Mouse (Mus musculus) thymus, postnatal 25 days (tissue): Measurements from ENCODE around the gene Eif2ak3.
A peak's percentile ranks its signal among the peaks of the same experiment; 100 is the strongest.
"Not testable (repeated sequence)": the region's sequence is repeated elsewhere in the genome, so short reads cannot be mapped to it uniquely, and the experiment has no call there.

Source experiments
- DNase-seq: peaks from one replicate; pipeline ENCODE4 v3.0.0; 2022

Eif2ak3 gene

GRCm38 (mm10) chr6:70844002-70844804 is at the start of gene Eif2ak3:
TSS of gene Eif2ak3 (plus strand) at chr6:70844515.
- peak; percentile 96 for DNase-seq

- no peak for DNase-seq
Observed at GRCm38 (mm10) chr6:70796940-70797339, 47.4 kb upstream of the Eif2ak3 start.

DNA sequence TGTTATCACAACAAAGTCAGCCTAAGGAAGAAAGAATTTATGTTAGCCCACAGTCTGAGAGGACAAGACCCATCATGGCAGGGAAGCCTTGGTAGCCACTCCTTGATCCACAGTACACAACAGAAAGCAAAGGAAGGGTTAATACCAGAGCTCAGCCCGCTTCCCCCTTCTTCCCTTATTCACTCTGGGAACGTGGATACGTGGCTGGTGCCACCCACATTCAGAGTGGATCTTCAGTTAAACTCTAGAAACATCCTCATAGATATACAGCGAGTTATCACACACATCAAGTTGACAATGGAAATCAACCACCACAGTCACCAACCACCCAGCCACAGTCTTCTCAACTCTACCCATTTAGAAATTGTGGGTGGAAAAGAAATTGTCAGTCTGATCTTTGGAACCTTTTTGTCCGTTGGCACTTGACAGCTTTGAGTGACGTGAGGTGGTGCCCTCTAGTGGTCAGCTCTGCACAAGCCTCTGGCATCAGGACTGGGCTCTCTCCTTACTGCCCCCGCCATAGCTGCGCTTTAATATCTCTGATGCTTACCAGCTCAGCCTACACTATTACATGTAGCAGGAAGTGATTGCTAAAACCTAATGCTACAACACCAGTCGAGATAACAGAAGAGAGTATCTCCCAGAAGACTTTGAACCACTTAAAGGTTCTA is 46.6 kb upstream of the Eif2ak3 start:
- DNase-seq = peak; percentile 78

DNA sequence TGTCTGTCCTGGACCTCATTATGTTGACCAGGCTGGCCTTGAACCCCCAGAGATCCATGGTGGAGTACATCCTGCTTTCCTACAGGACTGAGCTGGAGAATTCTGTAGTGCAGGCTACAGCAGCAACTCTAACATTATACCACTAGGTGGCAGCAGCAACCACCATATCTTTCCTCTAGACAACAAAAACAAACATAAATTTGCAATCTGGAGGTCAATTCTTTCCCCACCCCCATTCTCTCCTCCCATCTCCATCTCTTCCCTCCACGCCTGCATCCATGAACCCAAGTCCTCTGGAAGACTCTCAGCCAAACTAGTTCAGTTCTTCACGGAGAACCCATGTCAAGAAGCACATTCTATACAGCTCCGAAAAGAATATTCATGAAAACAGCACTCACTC is 39.7 kb upstream of the Eif2ak3 start:
- peak; percentile 46 for DNase-seq

DNA sequence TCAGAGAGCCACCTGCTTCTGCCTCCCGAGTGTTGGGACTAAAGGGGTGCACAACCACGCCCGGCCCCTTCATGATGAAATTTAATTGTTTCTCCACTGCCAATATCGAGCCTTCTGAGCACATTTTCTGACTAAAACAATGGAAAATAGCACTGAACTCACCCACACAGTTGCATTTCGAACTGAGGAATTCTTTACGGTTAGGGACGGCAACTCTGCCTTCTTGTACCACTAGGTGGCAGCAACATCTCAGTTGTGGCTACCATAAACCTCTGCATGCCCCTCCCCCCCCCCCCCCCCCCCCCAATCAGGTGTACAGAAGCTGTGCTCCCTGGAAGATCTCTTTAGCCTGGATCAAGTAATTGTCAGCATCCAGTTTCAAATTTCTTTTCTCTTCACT is 39.0 kb upstream of the Eif2ak3 start:
- peak; percentile 67 for DNase-seq

- DNase-seq = peak; percentile 71
Observed at GRCm38 (mm10) chr6:70805820-70806513, 38.3 kb upstream of the Eif2ak3 start.

DNA sequence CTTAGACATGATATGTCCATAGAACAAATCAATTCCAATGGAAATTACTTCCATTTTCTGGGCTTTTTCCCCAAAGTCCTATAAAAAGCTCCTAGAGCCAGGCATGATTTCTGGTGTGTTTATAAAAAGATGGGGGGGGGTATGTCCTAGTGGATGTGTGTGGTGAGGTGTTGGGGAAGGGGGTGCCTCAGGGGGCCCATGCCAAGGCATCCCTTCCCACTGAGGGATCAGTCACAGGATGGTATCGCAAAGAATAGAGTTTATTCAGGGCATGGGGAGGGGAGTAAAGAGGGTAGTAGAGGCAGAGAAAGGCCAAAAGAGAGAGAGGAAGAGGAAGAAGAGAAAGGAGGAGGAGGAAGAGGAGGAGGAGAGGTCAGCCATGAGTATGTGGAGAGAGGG is 37.8 kb upstream of the Eif2ak3 start:
- no peak for DNase-seq

- DNase-seq = no peak
Observed at GRCm38 (mm10) chr6:70810524-70810923, 33.8 kb upstream of the Eif2ak3 start.

- DNase-seq = peak; percentile 90
Observed at GRCm38 (mm10) chr6:70811557-70812525, 32.5 kb upstream of the Eif2ak3 start.

DNA sequence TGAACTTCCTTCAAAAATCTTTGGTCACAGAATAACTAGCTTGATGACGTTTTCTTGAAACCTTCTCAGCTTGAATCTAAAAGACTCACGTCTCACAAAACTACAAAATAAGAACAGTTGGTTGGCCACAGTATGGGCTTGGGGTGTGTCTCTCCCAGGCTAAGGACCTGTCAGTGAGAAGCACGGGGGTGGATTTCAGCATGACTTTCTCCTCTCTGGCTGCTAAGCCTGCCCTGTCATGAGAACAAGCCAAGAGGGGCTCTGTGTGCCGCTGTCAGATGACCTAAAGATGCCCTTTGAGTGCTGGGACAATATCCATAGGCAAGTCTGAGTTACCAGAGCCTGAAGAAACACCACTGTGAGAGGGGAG is 31.8 kb upstream of the Eif2ak3 start:
- no peak for DNase-seq

DNA sequence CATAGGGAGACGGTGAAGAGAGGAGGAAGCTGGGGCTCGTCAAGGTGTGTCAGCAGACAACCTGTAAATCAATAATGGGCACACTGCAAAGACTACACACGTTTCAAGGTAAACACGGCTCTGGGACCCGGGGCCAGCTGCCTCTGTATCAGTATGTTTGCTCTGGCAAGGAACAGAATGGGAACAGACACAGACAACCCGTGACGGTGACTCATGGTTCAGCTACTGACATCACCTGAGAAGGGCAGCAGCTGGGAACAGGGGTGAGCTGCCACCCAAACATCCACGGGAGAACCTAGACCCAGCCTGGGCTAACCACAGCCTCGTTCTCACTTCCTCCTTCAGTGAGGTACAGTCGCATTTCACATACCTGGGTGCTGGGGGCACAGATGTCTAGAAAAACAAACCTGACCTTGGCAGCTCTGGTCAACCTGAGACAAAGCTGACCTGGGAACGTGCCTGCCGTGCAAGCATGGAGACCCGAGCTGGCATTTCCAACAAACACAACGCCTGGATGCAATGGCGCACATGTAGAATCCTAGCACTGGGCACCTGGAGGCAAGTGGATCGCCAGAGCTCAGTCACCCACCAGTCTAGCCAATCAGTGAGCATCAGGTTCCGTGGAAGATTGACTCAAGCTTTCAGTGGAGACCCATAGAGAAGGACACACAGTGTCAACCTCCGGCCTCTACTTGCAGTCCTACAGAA is 30.2 kb upstream of the Eif2ak3 start:
- peak; percentile 68 for DNase-seq

DNA sequence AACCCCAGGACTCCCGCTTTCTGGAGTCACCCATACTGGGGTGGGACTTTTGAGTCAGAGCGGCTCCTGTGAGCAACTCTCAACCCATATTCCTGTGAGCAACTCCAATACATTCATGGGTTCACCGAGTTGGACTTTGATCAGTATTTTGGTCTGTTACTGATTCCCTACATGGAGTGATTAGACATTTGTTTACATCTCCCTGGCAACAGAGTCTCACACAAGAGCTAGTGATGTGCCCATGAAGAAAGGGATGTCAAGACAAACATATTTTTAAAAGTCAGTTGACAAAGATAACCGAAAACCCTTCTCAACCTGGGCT is 29.7 kb upstream of the Eif2ak3 start:
- DNase-seq = no peak

GRCm38 (mm10) chr6:70815471-70815870 is 28.8 kb upstream of the Eif2ak3 start:
- peak; percentile 55 for DNase-seq

- no peak for DNase-seq
Observed at GRCm38 (mm10) chr6:70821566-70821965, 22.7 kb upstream of the Eif2ak3 start.

DNA sequence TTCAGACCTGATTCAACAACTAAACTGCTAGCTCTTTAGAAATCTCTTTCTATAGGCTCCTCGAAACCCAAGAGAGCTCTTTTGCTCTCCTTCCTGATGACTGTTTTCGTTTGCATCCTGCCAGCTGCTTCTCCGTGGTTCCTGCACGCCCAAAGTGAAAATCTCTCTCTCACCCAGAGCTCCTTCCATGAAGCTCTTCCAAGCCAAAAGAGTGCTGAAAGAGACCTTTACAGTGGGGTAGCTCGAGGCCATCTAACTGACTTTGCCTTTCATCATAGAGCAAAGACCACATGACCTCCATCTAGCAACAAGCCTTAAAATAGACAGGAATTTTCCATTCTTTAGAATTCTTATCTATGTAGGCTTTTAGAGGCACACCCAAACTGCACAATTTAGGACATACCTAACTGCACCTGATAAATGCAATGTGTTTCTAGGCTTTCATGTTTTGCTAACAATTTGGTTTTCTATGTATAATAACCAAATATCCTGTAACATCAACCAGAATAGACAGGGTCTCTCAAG is 21.9 kb upstream of the Eif2ak3 start:
- no peak for DNase-seq

- not testable (repeated sequence) for DNase-seq
Observed at GRCm38 (mm10) chr6:70823277-70823676, 21.0 kb upstream of the Eif2ak3 start.

- DNase-seq = peak; percentile 83
Observed at GRCm38 (mm10) chr6:70824085-70824986, 20.0 kb upstream of the Eif2ak3 start.

GRCm38 (mm10) chr6:70824987-70825337 is 19.4 kb upstream of the Eif2ak3 start:
- DNase-seq = peak; percentile 81

GRCm38 (mm10) chr6:70829451-70829850 is 14.9 kb upstream of the Eif2ak3 start:
- peak; percentile 38 for DNase-seq

- DNase-seq = no peak
Observed at GRCm38 (mm10) chr6:70830552-70830951, 13.8 kb upstream of the Eif2ak3 start.
